Mouse (Mus musculus) CH12.LX (cell line): ENCODE data around the gene Paqr6.

Source experiments
- CHD1 ChIP-seq: IDR thresholded peaks from 2 replicates; pipeline ENCODE4 v1.6.1; 2012; ENCODE audit warnings: low read depth, low read length, improper control_type of control experiment, inconsistent platforms
- CTCF ChIP-seq, 2 experiments: IDR thresholded peaks in 1 of 2; conservative IDR thresholded peaks in 1 of 2; 2 replicates each; pipeline ENCODE4 v1.5.1; 2011 to 2012; ENCODE audit warnings: low read depth in 2 of 2, low read length in 2 of 2, improper control_type of control experiment in 1 of 2, inconsistent platforms in 1 of 2, mild to moderate bottlenecking in 1 of 2, moderate library complexity in 1 of 2
- EP300 ChIP-seq: IDR thresholded peaks from 2 replicates; pipeline ENCODE4 v1.6.1; 2011; ENCODE audit warnings: low read length, improper control_type of control experiment
- GABPA ChIP-seq: IDR thresholded peaks from 2 replicates; pipeline ENCODE4 v1.6.1; 2012; ENCODE audit warnings: low read depth, low read length, improper control_type of control experiment, inconsistent platforms; ENCODE audit not compliant: insufficient replicate concordance
- JUND ChIP-seq: conservative IDR thresholded peaks from 2 replicates; pipeline ENCODE4 v1.6.1; 2011; ENCODE audit warnings: low read depth, low read length, improper control_type of control experiment
- PAX5 ChIP-seq: IDR thresholded peaks from 2 replicates; pipeline ENCODE4 v1.6.1; 2012; ENCODE audit warnings: low read length, inconsistent platforms, mixed read lengths
- POLR2A ChIP-seq: IDR thresholded peaks from 2 replicates; pipeline ENCODE4 v1.6.1; 2011; ENCODE audit warnings: low read depth, mild to moderate bottlenecking, improper control_type of control experiment, low read length
- RAD21 ChIP-seq: IDR thresholded peaks from 2 replicates; pipeline ENCODE4 v1.6.1; 2011; ENCODE audit warnings: low read depth, mild to moderate bottlenecking, low read length, improper control_type of control experiment, moderate library complexity
- TCF12 ChIP-seq: IDR thresholded peaks from 2 replicates; pipeline ENCODE4 v1.6.1; 2014; ENCODE audit warnings: low read depth, mild to moderate bottlenecking, inconsistent platforms, low read length, improper control_type of control experiment
- ZC3H11A ChIP-seq: IDR thresholded peaks from 2 replicates; pipeline ENCODE4 v1.6.1; 2012; ENCODE audit warnings: low read depth, mild to moderate bottlenecking, inconsistent platforms, low read length, improper control_type of control experiment
- ZMIZ1 ChIP-seq: IDR thresholded peaks from 2 replicates; pipeline ENCODE4 v1.6.1; 2012; ENCODE audit warnings: low read depth, mild to moderate bottlenecking, inconsistent platforms, low read length, improper control_type of control experiment

DNA sequence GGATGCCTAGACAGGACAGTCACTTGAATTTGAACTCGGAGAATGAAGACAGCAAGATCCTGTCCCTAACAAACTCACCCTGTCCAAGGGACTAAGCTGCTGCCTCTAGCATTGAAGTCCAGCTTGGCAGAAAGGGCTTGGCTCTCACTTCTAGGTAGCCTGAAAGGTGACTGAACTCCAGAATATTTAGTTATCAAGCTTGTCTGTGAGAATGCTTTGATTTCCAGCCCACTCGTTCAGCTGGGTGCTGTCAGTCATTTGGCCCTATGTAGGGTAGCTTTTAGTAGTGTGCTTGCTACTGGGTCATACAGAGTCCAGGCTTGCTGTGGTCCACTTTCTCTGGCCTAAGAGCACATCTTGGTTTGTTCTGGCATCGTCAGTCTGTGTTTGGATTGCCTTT lies 25.4 kb upstream of the Paqr6 start:
- TF ChIP-seq ZC3H11A = no peak
- no peak for TF ChIP-seq POLR2A
- TF ChIP-seq JUND = no peak
- TF ChIP-seq PAX5 = no peak
- TF ChIP-seq CTCF (conservative IDR thresholded peaks at IDR 0.05 in 1 of 2, IDR thresholded peaks at IDR 0.05 in 1 of 2; ENCODE audit: low read depth in 2 of 2, low read length in 2 of 2) = no peak
- TF ChIP-seq EP300 = no peak
- TF ChIP-seq RAD21 = no peak
- no peak for TF ChIP-seq TCF12
- no peak for TF ChIP-seq CHD1
- no peak for TF ChIP-seq ZMIZ1
- TF ChIP-seq GABPA = no peak
